Mouse (Mus musculus) spleen, adult 2 months (tissue): ENCODE measurements around the gene Wipf1.

ENCODE experiments used
- CTCF ChIP-seq: fragments of 200-500 bp; IDR thresholded peaks from 2 replicates; pipeline ENCODE4 v1.5.1; 2011; ENCODE audit warnings: mild to moderate bottlenecking, inconsistent platforms; ENCODE audit not compliant: insufficient read depth, insufficient read length, insufficient replicate concordance; ENCODE audit errors: extremely low read depth
- POLR2A ChIP-seq: fragments of 200-500 bp; IDR thresholded peaks from 2 replicates; pipeline ENCODE4 v1.6.1; 2011; ENCODE audit warnings: low read depth, low read length, inconsistent platforms

DNA sequence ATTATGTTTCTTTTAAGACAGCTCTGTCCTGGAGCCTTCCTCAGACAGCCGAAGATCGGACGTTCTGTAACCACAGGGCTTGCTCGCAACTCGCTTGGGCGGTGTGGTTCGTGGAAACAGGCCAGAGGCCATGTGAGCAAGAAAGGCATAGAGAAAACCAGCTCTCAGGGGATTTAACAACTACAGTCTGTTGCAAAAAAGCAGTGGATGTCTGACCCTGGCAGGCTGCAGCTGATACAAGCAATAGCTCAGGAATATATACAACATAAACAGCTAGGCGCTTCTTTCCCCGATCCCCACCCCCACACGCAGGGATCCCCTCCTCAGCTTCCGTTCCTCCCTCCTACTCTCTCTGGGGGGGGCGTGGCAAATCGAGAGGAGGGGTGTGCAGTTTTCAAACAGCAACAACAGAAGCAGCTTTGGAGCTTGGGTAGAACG, 97.6 kb downstream of the Wipf1 start:
- TF ChIP-seq CTCF (no peak), POLR2A (no peak)
